Mouse (Mus musculus) megakaryocyte, embryonic 14.5 days (primary cell): ENCODE data around the gene Uba5.

ENCODE experiments used
- FLI1 ChIP-seq: IDR thresholded peaks from 2 replicates; pipeline ENCODE4 v1.6.1; 2012; ENCODE audit warnings: low read length, inconsistent platforms, mixed read lengths
- GATA1 ChIP-seq: IDR thresholded peaks from 3 replicates; pipeline ENCODE4 v1.6.1; 2012; ENCODE audit warnings: mixed read lengths, low read length, inconsistent platforms, borderline replicate concordance

GRCm38 (mm10) chr9:104100822-104101221 is 37.9 kb upstream of the Uba5 start:
- no peak for TF ChIP-seq GATA1
- TF ChIP-seq FLI1, result no peak
